Mouse (Mus musculus) MEL (cell line): ENCODE results near the gene Tubb2b. TPM values are rescaled to one million over a fixed set of nuclear protein-coding genes. Genes with fewer than 3 reads are reported as not detected.

Experiments used
- DNase-seq: peaks from one replicate; pipeline ENCODE4 v3.0.0; 2011; ENCODE audit warnings: low read depth, low spot score
- H3K27ac ChIP-seq: 2 replicates; pipeline ENCODE4 v1.5.1; 2012; ENCODE audit warnings: low read depth, mild to moderate bottlenecking, control low read depth, low read length, moderate library complexity; ENCODE audit not compliant: control insufficient read depth
- H3K27me3 ChIP-seq, 2 experiments: fragments of 150-350 bp in 1 of 2; sonication (generic) in 1 of 2; 2 replicates each; pipeline ENCODE4 v1.6.1; 2012; ENCODE audit warnings: low read length in 2 of 2, mild to moderate bottlenecking in 2 of 2, improper control_type of control experiment in 1 of 2, moderate library complexity in 1 of 2; ENCODE audit not compliant: insufficient read depth in 2 of 2, control insufficient read depth in 1 of 2
- H3K36me3 ChIP-seq, 2 experiments: 2 replicates each; pipeline ENCODE4 v1.6.1; 2012 to 2014; ENCODE audit warnings: low read length in 2 of 2, improper control_type of control experiment in 1 of 2, inconsistent platforms in 1 of 2, mild to moderate bottlenecking in 1 of 2; ENCODE audit not compliant: insufficient read depth in 2 of 2, control insufficient read depth in 1 of 2
- H3K4me1 ChIP-seq, 2 experiments: fragments of 150-350 bp in 1 of 2; sonication (generic) in 1 of 2; 2 replicates each; pipeline ENCODE4 v1.6.1; 2012; ENCODE audit warnings: low read length in 2 of 2, improper control_type of control experiment in 1 of 2, mild to moderate bottlenecking in 1 of 2; ENCODE audit not compliant: insufficient read depth in 2 of 2, control insufficient read depth in 1 of 2
- H3K4me3 ChIP-seq, 2 experiments: fragments of 150-350 bp in 1 of 2; sonication (generic) in 1 of 2; 2 replicates each; pipeline ENCODE4 v1.5.1; 2012; ENCODE audit warnings: low read depth in 2 of 2, low read length in 2 of 2, mild to moderate bottlenecking in 2 of 2, moderate library complexity in 2 of 2, control low read depth in 1 of 2, improper control_type of control experiment in 1 of 2; ENCODE audit not compliant: control insufficient read depth in 1 of 2, insufficient read depth in 1 of 2
- H3K79me2 ChIP-seq: 2 replicates; pipeline ENCODE4 v1.6.1; 2012; ENCODE audit warnings: mild to moderate bottlenecking, low read length, moderate library complexity; ENCODE audit not compliant: control insufficient read depth, poor library complexity, insufficient read depth
- H3K9ac ChIP-seq: 2 replicates; pipeline ENCODE4 v1.6.1; 2012; ENCODE audit warnings: low read depth, mild to moderate bottlenecking, control low read depth, low read length, moderate library complexity; ENCODE audit not compliant: control insufficient read depth, poor library complexity, severe bottlenecking
- H3K9me3 ChIP-seq: fragments of 150-350 bp; sonication (generic); replicated peaks from 2 replicates; pipeline ENCODE4 v1.6.1; 2012; ENCODE audit warnings: mild to moderate bottlenecking, low read length, improper control_type of control experiment, moderate library complexity; ENCODE audit not compliant: insufficient read depth
- CHD2 ChIP-seq: IDR thresholded peaks from 2 replicates; pipeline ENCODE4 v1.6.1; 2011; ENCODE audit warnings: low read length, improper control_type of control experiment
- CTCF ChIP-seq, 3 experiments: IDR thresholded peaks in 2 of 3; conservative IDR thresholded peaks in 1 of 3; 2 replicates each; pipeline ENCODE4 v1.5.1; 2011 to 2012; ENCODE audit warnings: low read length in 3 of 3, low read depth in 2 of 3, mild to moderate bottlenecking in 2 of 3, improper control_type of control experiment in 1 of 3, inconsistent platforms in 1 of 3, mixed read lengths in 1 of 3, moderate library complexity in 1 of 3; ENCODE audit not compliant: control insufficient read depth in 1 of 3, insufficient read depth in 1 of 3, poor library complexity in 1 of 3, severe bottlenecking in 1 of 3
- E2F4 ChIP-seq: IDR thresholded peaks from 2 replicates; pipeline ENCODE4 v1.6.1; 2011; ENCODE audit warnings: low read depth, low read length, improper control_type of control experiment, borderline replicate concordance
- ELF1 ChIP-seq: IDR thresholded peaks from 2 replicates; pipeline ENCODE4 v1.6.1; 2014; ENCODE audit warnings: low read depth, mild to moderate bottlenecking, inconsistent platforms, low read length, improper control_type of control experiment, moderate library complexity
- GABPA ChIP-seq: IDR thresholded peaks from 2 replicates; pipeline ENCODE4 v1.6.1; 2012; ENCODE audit warnings: low read depth, mild to moderate bottlenecking, inconsistent platforms, low read length, improper control_type of control experiment, moderate library complexity
- GATA1 ChIP-seq: IDR thresholded peaks from 2 replicates; pipeline ENCODE4 v1.6.1; 2011; ENCODE audit warnings: low read depth, low read length, improper control_type of control experiment
- HCFC1 ChIP-seq: IDR thresholded peaks from 2 replicates; pipeline ENCODE4 v1.6.1; 2012; ENCODE audit warnings: low read depth, mild to moderate bottlenecking, inconsistent platforms, low read length, improper control_type of control experiment, moderate library complexity
- JUND ChIP-seq: IDR thresholded peaks from 2 replicates; pipeline ENCODE4 v1.6.1; 2011; ENCODE audit warnings: low read depth, mild to moderate bottlenecking, improper control_type of control experiment, low read length
- KAT2A ChIP-seq: conservative IDR thresholded peaks from 2 replicates; pipeline ENCODE4 v1.6.1; 2012; ENCODE audit warnings: low read depth, low read length, improper control_type of control experiment, inconsistent platforms
- MAFK ChIP-seq: IDR thresholded peaks from 2 replicates; pipeline ENCODE4 v1.6.1; 2011; ENCODE audit warnings: low read depth, mild to moderate bottlenecking, low read length, improper control_type of control experiment, borderline replicate concordance
- MAZ ChIP-seq: IDR thresholded peaks from 2 replicates; pipeline ENCODE4 v1.6.1; 2012; ENCODE audit warnings: low read depth, mild to moderate bottlenecking, inconsistent platforms, low read length, improper control_type of control experiment
- MYC ChIP-seq: IDR thresholded peaks from 2 replicates; pipeline ENCODE4 v1.6.1; 2011; ENCODE audit warnings: low read depth, mild to moderate bottlenecking, low read length, improper control_type of control experiment, moderate library complexity
- NRF1 ChIP-seq: IDR thresholded peaks from 2 replicates; pipeline ENCODE4 v1.6.1; 2014; ENCODE audit warnings: low read depth, mild to moderate bottlenecking, inconsistent platforms, low read length, improper control_type of control experiment, moderate library complexity; ENCODE audit not compliant: poor library complexity, insufficient read depth, severe bottlenecking
- POLR2A ChIP-seq, 2 experiments: IDR thresholded peaks; 2 replicates each; pipeline ENCODE4 v1.6.1; 2011 to 2012; ENCODE audit warnings: low read length in 2 of 2, mild to moderate bottlenecking in 2 of 2, control low read depth in 1 of 2, improper control_type of control experiment in 1 of 2, low read depth in 1 of 2, moderate library complexity in 1 of 2; ENCODE audit not compliant: control insufficient read depth in 1 of 2, insufficient read depth in 1 of 2, poor library complexity in 1 of 2
- POLR2AphosphoS5 ChIP-seq: IDR thresholded peaks from 2 replicates; pipeline ENCODE4 v1.6.1; 2012; ENCODE audit warnings: low read depth, borderline replicate concordance, mild to moderate bottlenecking, inconsistent platforms, low read length, moderate library complexity, mixed read lengths
- TAL1 ChIP-seq: IDR thresholded peaks from 2 replicates; pipeline ENCODE4 v1.6.1; 2012; ENCODE audit warnings: mild to moderate bottlenecking, inconsistent platforms, low read length, moderate library complexity, mixed read lengths
- TBP ChIP-seq: IDR thresholded peaks from 2 replicates; pipeline ENCODE4 v1.8.0; 2011; ENCODE audit warnings: low read depth, low read length, improper control_type of control experiment
- UBTF ChIP-seq: IDR thresholded peaks from 2 replicates; pipeline ENCODE4 v1.6.1; 2012; ENCODE audit warnings: low read depth, mild to moderate bottlenecking, inconsistent platforms, low read length, improper control_type of control experiment, moderate library complexity, borderline replicate concordance; ENCODE audit not compliant: insufficient read depth
- USF1 ChIP-seq: IDR thresholded peaks from 2 replicates; pipeline ENCODE4 v1.6.1; 2014; ENCODE audit warnings: low read depth, mild to moderate bottlenecking, inconsistent platforms, low read length, improper control_type of control experiment, moderate library complexity
- USF2 ChIP-seq, 2 experiments: IDR thresholded peaks; 2 replicates each; pipeline ENCODE4 v1.6.1; 2011 to 2012; ENCODE audit warnings: improper control_type of control experiment in 2 of 2, low read length in 2 of 2, borderline replicate concordance in 1 of 2, inconsistent platforms in 1 of 2, low read depth in 1 of 2, mild to moderate bottlenecking in 1 of 2; ENCODE audit not compliant: insufficient read depth in 1 of 2
- ZC3H11A ChIP-seq: IDR thresholded peaks from 2 replicates; pipeline ENCODE4 v1.6.1; 2012; ENCODE audit warnings: low read depth, mild to moderate bottlenecking, inconsistent platforms, low read length, improper control_type of control experiment
- ZMIZ1 ChIP-seq: IDR thresholded peaks from 2 replicates; pipeline ENCODE4 v1.6.1; 2012; ENCODE audit warnings: low read depth, mild to moderate bottlenecking, inconsistent platforms, low read length, improper control_type of control experiment, moderate library complexity
- polyA plus RNA-seq, 2 experiments: library from polyadenylated mRNA; stranded (reverse) in 1 of 2; unstranded in 1 of 2; fragments of >175 nt in 1 of 2; fragments of >200 nt in 1 of 2; gene quantifications; 2 replicates each; pipeline versions ENCODE4 v1.2.1 to v1.2.4; 2012; ENCODE audit warnings: low replicate concordance in 2 of 2, low read depth in 1 of 2; ENCODE audit not compliant: insufficient read length in 2 of 2, insufficient read depth in 1 of 2, missing spikeins in 1 of 2
- total RNA-seq: library from RNA; depleted of rRNA; stranded (reverse); fragments of 300-350 nt; gene quantifications from 2 replicates; pipeline ENCODE4 v1.2.3, GENCODE M21; 2012

Gene Tubb2b
- total and polyA plus RNA-seq, 3 experiments, result 1.4 to 10.6 TPM; not detected in 1

DNA sequence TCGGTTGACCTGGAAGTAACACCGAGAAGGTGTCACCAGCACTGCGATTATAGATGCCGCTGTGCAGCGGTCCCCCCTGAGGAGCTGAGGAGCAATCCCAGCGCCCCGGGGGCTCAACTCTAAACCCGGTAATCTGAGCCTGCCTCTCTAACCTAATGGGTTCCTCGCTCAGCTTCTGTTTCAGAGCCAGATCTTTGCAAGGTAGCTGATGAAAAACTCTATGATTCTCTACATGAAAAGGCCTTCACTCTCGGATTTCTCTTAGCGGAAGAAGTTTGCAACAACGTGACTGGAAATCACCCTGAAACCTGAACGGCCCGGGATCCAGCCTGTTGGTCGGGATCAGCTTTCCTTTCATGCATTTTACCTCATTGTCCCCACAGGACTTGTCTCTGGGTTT lies 2.0 kb upstream of the Tubb2b start:
- H3K9ac ChIP-seq, result no peak overlapping the region
- TF ChIP-seq TAL1, result no peak
- no peak for TF ChIP-seq HCFC1
- TF ChIP-seq KAT2A, result no peak
- TF ChIP-seq CHD2, result no peak
- TF ChIP-seq USF1, result no peak
- TF ChIP-seq GATA1, result no peak
- no peak for TF ChIP-seq MYC
- TF ChIP-seq TBP, result no peak
- TF ChIP-seq MAFK, result no peak
- no peak for TF ChIP-seq ZMIZ1
- no peak for TF ChIP-seq CTCF (IDR thresholded peaks at IDR 0.05 in 2 of 3, conservative IDR thresholded peaks at IDR 0.05 in 1 of 3; ENCODE audit: control insufficient read depth in 1 of 3, insufficient read depth in 1 of 3, low read depth in 2 of 3, low read length in 3 of 3, poor library complexity in 1 of 3, severe bottlenecking in 1 of 3)
- TF ChIP-seq NRF1, result no peak
- TF ChIP-seq ELF1, result no peak
- no peak for TF ChIP-seq UBTF
- no peak for TF ChIP-seq POLR2A (IDR thresholded peaks at IDR 0.05; ENCODE audit: control insufficient read depth in 1 of 2, insufficient read depth in 1 of 2, low read depth in 1 of 2, low read length in 2 of 2, poor library complexity in 1 of 2)
- no peak for TF ChIP-seq GABPA
- no peak for TF ChIP-seq MAZ
- TF ChIP-seq USF2 (IDR thresholded peaks at IDR 0.05; ENCODE audit: borderline replicate concordance in 1 of 2, insufficient read depth in 1 of 2, low read depth in 1 of 2, low read length in 2 of 2), result no peak
- TF ChIP-seq JUND, result no peak
- TF ChIP-seq POLR2AphosphoS5, result no peak
- TF ChIP-seq, all 39 proteins: peak for 0
- DNase-seq, result no peak
- Histone ChIP-seq H3K27ac (no peak overlapping the region), H3K9me3 (no peaks in the 10 kb centered on the region), H3K4me3 (no peak overlapping the region), H3K27me3 (no peaks in the 10 kb centered on the region), H3K79me2 (no peaks in the 10 kb centered on the region), H3K4me1 (peaks cover 0 to 12% of the 10 kb centered on the region in 2 experiments; a peak in 2 of 4 replicates), H3K36me3 (peaks cover 0 to 4% of the 10 kb centered on the region in 2 experiments; a peak in 1 of 4 replicates)

DNA sequence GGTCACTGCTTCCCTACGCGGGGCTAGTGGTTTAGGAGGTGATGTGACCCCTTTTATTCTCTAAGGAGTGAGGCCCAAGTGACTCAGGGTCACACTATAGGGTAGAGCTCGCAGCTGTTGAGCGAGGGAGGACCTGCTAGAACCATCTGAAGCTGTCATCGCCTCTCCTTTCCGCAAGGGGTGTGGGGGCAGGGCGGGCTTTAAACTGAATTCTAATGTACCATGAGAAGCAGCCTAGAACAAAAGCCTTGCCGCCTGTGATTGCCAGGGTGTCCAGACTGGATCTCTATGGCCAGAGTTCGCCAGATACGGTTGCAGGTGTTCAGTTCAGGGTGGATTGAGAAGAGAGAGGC lies 1.4 kb upstream of the Tubb2b start:
- H3K36me3 ChIP-seq, result peaks cover 0 to 4% of the 10 kb centered on the region in 2 experiments; a peak in 1 of 4 replicates
- H3K9ac ChIP-seq, result no peak overlapping the region
- H3K4me1 ChIP-seq, result peaks cover 0 to 12% of the 10 kb centered on the region in 2 experiments; a peak in 2 of 4 replicates
- no peaks in the 10 kb centered on the region for H3K27me3 ChIP-seq
- no peaks in the 10 kb centered on the region for H3K79me2 ChIP-seq
- no peaks in the 10 kb centered on the region for H3K9me3 ChIP-seq
- DNase-seq, result no peak
- TF ChIP-seq CHD2, result no peak
- TF ChIP-seq TAL1, result no peak
- no peak for TF ChIP-seq KAT2A
- no peak for TF ChIP-seq POLR2A (IDR thresholded peaks at IDR 0.05; ENCODE audit: control insufficient read depth in 1 of 2, insufficient read depth in 1 of 2, low read depth in 1 of 2, low read length in 2 of 2, poor library complexity in 1 of 2)
- TF ChIP-seq MAFK, result no peak
- TF ChIP-seq ZMIZ1, result no peak
- no peak for TF ChIP-seq ZC3H11A
- TF ChIP-seq E2F4, result no peak
- TF ChIP-seq USF2 (IDR thresholded peaks at IDR 0.05; ENCODE audit: borderline replicate concordance in 1 of 2, insufficient read depth in 1 of 2, low read depth in 1 of 2, low read length in 2 of 2), result no peak
- TF ChIP-seq, all 39 proteins: peak for 0
- no peak overlapping the region for H3K27ac ChIP-seq
- H3K4me3 ChIP-seq, result no peak overlapping the region
